Mouse (Mus musculus) kidney, postnatal 10 days (tissue): ENCODE results near the gene Hectd2.

Experiments used
- DNase-seq: peaks from one replicate; pipeline ENCODE4 v3.0.0; 2021; ENCODE audit warnings: mixed read lengths

Hectd2 gene

GRCm38 (mm10) chr19:36554046-36554784, at the start of gene Hectd2:
TSS of gene Hectd2 (plus strand) at chr19:36554639.
- peak; percentile 78 for DNase-seq

GRCm38 (mm10) chr19:36504716-36505115, 49.7 kb upstream of the Hectd2 start:
- no peak for DNase-seq

GRCm38 (mm10) chr19:36511305-36511704, 43.1 kb upstream of the Hectd2 start:
- DNase-seq = no peak

- no peak for DNase-seq
These were observed 36.0 kb upstream of the Hectd2 start for GRCm38 (mm10) chr19:36518461-36518860.

- DNase-seq = no peak
These were observed 32.9 kb upstream of the Hectd2 start for GRCm38 (mm10) chr19:36521568-36521967.

GRCm38 (mm10) chr19:36522558-36523195, 31.8 kb upstream of the Hectd2 start:
- no peak for DNase-seq

- DNase-seq = no peak
These were observed 29.4 kb upstream of the Hectd2 start for GRCm38 (mm10) chr19:36525071-36525470.

- peak; percentile 22 for DNase-seq
These were observed 21.4 kb upstream of the Hectd2 start for GRCm38 (mm10) chr19:36533082-36533481.

- DNase-seq = peak; percentile 53
These were observed 20.3 kb upstream of the Hectd2 start for GRCm38 (mm10) chr19:36534011-36534765.

- peak; percentile 49 for DNase-seq
These were observed 19.7 kb upstream of the Hectd2 start for GRCm38 (mm10) chr19:36534766-36535140.

- no peak for DNase-seq
These were observed 19.3 kb upstream of the Hectd2 start for GRCm38 (mm10) chr19:36535186-36535585.

- DNase-seq = no peak
These were observed 18.6 kb upstream of the Hectd2 start for GRCm38 (mm10) chr19:36535878-36536277.

- DNase-seq = no peak
These were observed 17.5 kb upstream of the Hectd2 start for GRCm38 (mm10) chr19:36536929-36537328.

- peak; percentile 44 for DNase-seq
These were observed 15.9 kb upstream of the Hectd2 start for GRCm38 (mm10) chr19:36538528-36538927.

- DNase-seq = no peak
These were observed 15.1 kb upstream of the Hectd2 start for GRCm38 (mm10) chr19:36539311-36539710.

GRCm38 (mm10) chr19:36540012-36540606, 14.3 kb upstream of the Hectd2 start:
- no peak for DNase-seq

GRCm38 (mm10) chr19:36540776-36541175, 13.7 kb upstream of the Hectd2 start:
- DNase-seq = no peak

- DNase-seq = no peak
These were observed 836 bp upstream of the Hectd2 start for GRCm38 (mm10) chr19:36553561-36554045.

GRCm38 (mm10) chr19:36554785-36555595, 551 bp downstream of the Hectd2 start:
- DNase-seq = no peak

- DNase-seq = no peak
These were observed 4.9 kb downstream of the Hectd2 start for GRCm38 (mm10) chr19:36559331-36559730.

GRCm38 (mm10) chr19:36560160-36560559, 5.7 kb downstream of the Hectd2 start:
- peak; percentile 13 for DNase-seq

- no peak for DNase-seq
These were observed 6.7 kb downstream of the Hectd2 start for GRCm38 (mm10) chr19:36561171-36561570.
